In genomic region chr19:53726340-53726739, GRCm38 (mm10) we compare ENCODE assay signal across 11 mouse cellular contexts. TPM values are rescaled to one million over a fixed set of nuclear protein-coding genes. Genes with fewer than 3 reads are reported as not detected.
A peak's percentile ranks its signal among the peaks of the same experiment; 100 is the strongest.
DNase-seq lines count a peak whose midpoint lies in the region; ATAC-seq and TF ChIP-seq lines count a peak whose summit lies in the region.
"Had no signal": no experiment of that assay in that cellular context is flagged by ENCODE, and none has a peak within 500 bp of the region (broad histone marks: within the 10 kb centered on the region; RNA-seq: fewer than 3 reads in every experiment).

No protein-coding gene starts in this region.

- H3K27ac ChIP-seq in heart, embryonic 11.5 days (ENCODE audit: low read depth, low read length), result 0 out of 2 replicates have a peak overlapping the region, but pooled peaks have one; percentile 15
- H3K27ac ChIP-seq in midbrain, postnatal 0 days (ENCODE audit: low read depth, low read length), result no peak overlapping the region
- no peak overlapping the region for H3K27ac ChIP-seq in midbrain, embryonic 13.5 days
- no peak overlapping the region for H3K27ac ChIP-seq in cerebellum, adult 2 months (ENCODE audit: insufficient read depth, low read length)
- H3K27ac ChIP-seq: liver, embryonic 13.5 days had no signal

- no peak for DNase-seq in heart, postnatal 14 days
- DNase-seq in midbrain, postnatal 0 days (ENCODE audit: low spot score), result no peak
- peak; percentile 22 to 42 for DNase-seq in kidney, postnatal 4 days
- no peak for DNase-seq in testis, postnatal 10 days (ENCODE audit: low spot score)
- DNase-seq in cerebellum, adult 2 months, result no peak
- no peak for DNase-seq in right cerebral cortex, adult 2 months (ENCODE audit: low spot score in 2 of 2)
- DNase-seq: liver, embryonic 13.5 days had no signal

- ATAC-seq in heart, embryonic 11.5 days (replicated peaks; ENCODE audit: insufficient number of reproducible peaks, low FRiP score, low TSS enrichment), result no peak
- ATAC-seq in midbrain, postnatal 0 days (ENCODE audit: low FRiP score), result no peak
- no peak for ATAC-seq in midbrain, embryonic 13.5 days

- no peak overlapping the region for H3K9ac ChIP-seq in heart, embryonic 11.5 days (ENCODE audit: low read depth, low read length)
- no peak overlapping the region for H3K9ac ChIP-seq in midbrain, postnatal 0 days (replicated peaks; ENCODE audit: low read length, poor library complexity, severe bottlenecking)
- H3K9ac ChIP-seq in midbrain, embryonic 13.5 days (replicated peaks), result no peak overlapping the region
- H3K9ac ChIP-seq: liver, embryonic 13.5 days had no signal

- intact Hi-C loops in heart, postnatal 14 days (cut with DNase I), result no loop called here

- WGBS in heart, embryonic 11.5 days (ENCODE audit: insufficient replicate concordance), result 40% methylated on average over 12 of the region's 12 CpGs
- WGBS in midbrain, postnatal 0 days, result 40% methylated on average over 12 of the region's 12 CpGs
- 44% methylated on average over 12 of the region's 12 CpGs for WGBS in midbrain, embryonic 13.5 days
- 27% methylated on average over 12 of the region's 12 CpGs for WGBS in cerebellum, adult 2 months

- TF ChIP-seq POLR2A in cerebellum, adult 2 months (IDR thresholded peaks at IDR 0.05; ENCODE audit: borderline replicate concordance, insufficient read depth, low read length), result no peak

- peaks cover 49% of the 10 kb centered on the region for H3K4me1 ChIP-seq in heart, embryonic 11.5 days (ENCODE audit: control insufficient read depth, insufficient read depth, low read length)
- H3K4me1 ChIP-seq in midbrain, postnatal 0 days (ENCODE audit: insufficient read depth, low read length), result no peaks in the 10 kb centered on the region
- H3K4me1 ChIP-seq in midbrain, embryonic 13.5 days (replicated peaks), result no peaks in the 10 kb centered on the region
- H3K4me1 ChIP-seq in cerebellum, adult 2 months (ENCODE audit: control insufficient read depth, insufficient read depth, low read length), result no peaks in the 10 kb centered on the region; the same call in 1 of the 2 replicates
- H3K4me1 ChIP-seq: liver, embryonic 13.5 days had no signal

- peak; percentile 56 for TF ChIP-seq CTCF in midbrain, postnatal 0 days (IDR thresholded peaks at IDR 0.05)
- TF ChIP-seq CTCF in cerebellum, adult 2 months (IDR thresholded peaks at IDR 0.05; ENCODE audit: borderline replicate concordance, insufficient read depth, low read depth, low read length), result no peak

- H3K4me2 ChIP-seq in heart, embryonic 11.5 days, result 0 out of 2 replicates have a peak overlapping the region, but pooled peaks have one; percentile 6
- H3K4me2 ChIP-seq in midbrain, postnatal 0 days (ENCODE audit: low read depth, low read length, poor library complexity, severe bottlenecking), result no peak overlapping the region
- H3K4me2 ChIP-seq in midbrain, embryonic 13.5 days (replicated peaks), result no peak overlapping the region
- H3K4me2 ChIP-seq: liver, embryonic 13.5 days had no signal

- no peaks in the 10 kb centered on the region for H3K9me3 ChIP-seq in heart, embryonic 11.5 days (replicated peaks; ENCODE audit: control insufficient read depth, low read length)
- H3K9me3 ChIP-seq in midbrain, postnatal 0 days (ENCODE audit: low read length), result no peaks in the 10 kb centered on the region
- H3K9me3 ChIP-seq in midbrain, embryonic 13.5 days, result no peaks in the 10 kb centered on the region
- H3K9me3 ChIP-seq: liver, embryonic 13.5 days had no signal

- no peaks in the 10 kb centered on the region for H3K27me3 ChIP-seq in heart, embryonic 11.5 days (ENCODE audit: control insufficient read depth, insufficient read depth, low read length)
- H3K27me3 ChIP-seq in midbrain, postnatal 0 days (ENCODE audit: insufficient read depth, low read length), result no peaks in the 10 kb centered on the region
- no peaks in the 10 kb centered on the region for H3K27me3 ChIP-seq in midbrain, embryonic 13.5 days
- no peaks in the 10 kb centered on the region for H3K27me3 ChIP-seq in cerebellum, adult 2 months (ENCODE audit: control insufficient read depth, insufficient read depth, low read length)
- H3K27me3 ChIP-seq: CH12.LX had no signal

- no peak overlapping the region for H3K4me3 ChIP-seq in heart, embryonic 11.5 days (ENCODE audit: low read depth, low read length)
- no peak overlapping the region for H3K4me3 ChIP-seq in midbrain, postnatal 0 days (ENCODE audit: low read depth, low read length)
- no peak overlapping the region for H3K4me3 ChIP-seq in midbrain, embryonic 13.5 days (replicated peaks)
- no peak overlapping the region for H3K4me3 ChIP-seq in cerebellum, adult 2 months (replicated peaks; ENCODE audit: insufficient read depth, low read depth, low read length)
- H3K4me3 ChIP-seq: liver, embryonic 13.5 days had no signal

- H3K36me3 ChIP-seq in heart, embryonic 11.5 days (ENCODE audit: control insufficient read depth, insufficient read depth, low read length), result no peaks in the 10 kb centered on the region
- no peaks in the 10 kb centered on the region for H3K36me3 ChIP-seq in midbrain, postnatal 0 days (ENCODE audit: insufficient read depth, low read length)
- no peaks in the 10 kb centered on the region for H3K36me3 ChIP-seq in midbrain, embryonic 13.5 days
- H3K36me3 ChIP-seq: liver, embryonic 13.5 days had no signal

RNA-seq across cellular contexts. Expression of gene Rbm20, which starts 49.2 kb away (rescaled TPM):
- polyA plus RNA-seq in heart, embryonic 11.5 days (2014; fragmentation: Nextera tagmentation; extraction: Ambion mirVana), result 25.0 and 36.4 TPM in 2 replicates
- 100 to 1,000 TPM; 224 to 225 TPM for total RNA-seq in heart, postnatal 14 days (2021)
- total RNA-seq in midbrain, postnatal 0 days (2014; rRNA removed), result 1.6 and 2.0 TPM in 2 replicates
- polyA plus RNA-seq in midbrain, postnatal 0 days (2015; fragmentation: Nextera tagmentation; extraction: Ambion mirVana), result 0.44 and 0.75 TPM in 2 replicates
- 0.84 and 1.4 TPM in 2 replicates for polyA plus RNA-seq in midbrain, embryonic 13.5 days (2015; fragmentation: Nextera tagmentation; extraction: Ambion mirVana)
- 2.5 and 3.1 TPM in 2 replicates for polyA plus RNA-seq in cerebellum, adult 2 months (2012; rRNA removed)
- total RNA-seq: neutrophil, adult 5-6 weeks had no signal

Comparison
In these comparisons a context has a peak if more than half of its experiments do, and no peak if none do; other contexts are left out.
1. DNase-seq: peak in kidney, postnatal 4 days (2 of 2); none in heart, postnatal 14 days (0 of 2), midbrain, postnatal 0 days (single experiment), testis, postnatal 10 days (single experiment), cerebellum, adult 2 months (0 of 2) and right cerebral cortex, adult 2 months (0 of 2).